Mouse (Mus musculus): ENCODE results near the gene Enpep.

Gene Enpep

DNA sequence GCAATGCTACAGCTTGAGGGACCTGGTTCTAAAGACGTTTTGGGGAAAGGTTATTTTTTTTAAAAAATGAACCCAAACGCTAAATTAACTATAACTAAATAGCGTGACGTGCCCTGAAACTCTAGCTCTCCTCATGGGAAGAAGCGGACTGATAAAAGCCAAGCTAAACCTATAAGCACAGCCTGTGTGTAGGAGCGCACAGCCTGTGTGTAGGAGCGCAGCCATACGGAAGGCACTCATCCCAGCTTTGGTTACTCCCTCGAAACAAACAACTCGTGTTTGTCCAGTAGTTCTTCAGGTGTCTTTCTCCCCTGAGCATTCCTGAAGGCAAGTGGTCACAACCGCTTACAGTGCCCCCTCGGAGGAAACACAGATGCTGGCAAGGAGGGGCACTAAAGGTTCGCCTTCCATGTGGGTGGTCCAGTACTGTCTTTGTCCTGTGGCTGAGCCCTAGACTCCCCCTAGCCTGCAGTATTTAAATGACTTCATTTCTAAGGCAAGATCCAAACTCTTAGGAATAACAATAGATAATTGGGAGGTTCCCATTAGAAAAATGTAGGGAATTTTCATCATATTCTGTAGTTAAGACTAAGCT lies 93.8 kb downstream of the Enpep start:
- no peak for DNase-seq (ENCODE audit: low read depth)

DNA sequence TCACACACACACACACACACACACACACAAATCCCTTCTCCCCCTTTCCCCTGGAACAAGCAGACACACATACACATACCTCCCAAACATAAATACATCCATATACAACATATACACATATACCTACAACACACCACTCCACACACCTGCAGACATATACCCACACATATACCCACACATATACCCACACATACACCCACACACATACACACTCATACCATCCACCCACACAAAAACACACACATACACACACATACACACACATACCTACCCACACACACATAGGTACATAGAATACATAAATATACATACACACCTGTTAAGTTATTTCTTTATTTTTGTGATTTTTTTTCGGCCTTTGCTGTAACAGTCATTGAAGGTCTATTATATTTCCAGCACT lies 94.5 kb downstream of the Enpep start:
- no peak for DNase-seq (ENCODE audit: low read depth)

DNA sequence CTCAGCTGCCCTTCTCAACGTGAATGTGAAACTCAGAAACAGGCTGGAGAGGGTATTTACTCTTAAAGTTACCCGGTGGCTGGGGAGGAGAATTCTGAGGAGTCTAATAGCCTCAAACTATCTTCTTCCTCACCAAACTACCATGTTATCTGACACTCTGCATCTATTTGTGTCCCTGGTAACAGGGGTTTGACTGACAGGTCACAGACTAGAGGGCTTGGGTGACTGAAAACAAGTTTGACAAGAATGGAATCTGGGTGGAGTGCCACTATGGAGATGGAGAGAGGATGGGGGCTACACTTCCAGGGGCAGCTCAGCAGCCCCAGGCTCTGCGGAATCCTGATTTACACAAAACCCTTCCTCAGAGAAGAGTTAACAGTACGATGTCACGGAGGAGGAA lies 105.2 kb downstream of the Enpep start:
- DNase-seq (ENCODE audit: low read depth): no peak

DNA sequence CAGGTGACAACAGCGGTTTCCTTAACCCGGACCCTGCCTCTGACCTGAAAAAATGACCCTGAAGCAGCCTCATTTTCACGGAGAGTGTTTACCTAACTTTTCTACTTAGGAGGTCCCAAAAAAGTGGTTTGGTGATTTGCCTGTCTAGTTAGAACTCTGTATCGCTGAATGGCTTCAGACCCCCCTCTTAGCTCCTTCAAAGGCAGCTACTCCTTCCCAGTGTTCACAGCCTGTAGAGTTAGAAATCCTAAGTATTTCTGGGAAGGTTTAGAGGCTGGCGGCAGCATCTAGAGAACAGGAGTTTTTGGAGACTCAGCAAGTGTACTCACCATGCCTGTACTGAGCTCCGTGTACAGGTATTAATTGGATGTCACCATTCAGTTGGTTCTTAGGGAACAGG lies 105.8 kb downstream of the Enpep start:
- no peak for DNase-seq (ENCODE audit: low read depth)

DNA sequence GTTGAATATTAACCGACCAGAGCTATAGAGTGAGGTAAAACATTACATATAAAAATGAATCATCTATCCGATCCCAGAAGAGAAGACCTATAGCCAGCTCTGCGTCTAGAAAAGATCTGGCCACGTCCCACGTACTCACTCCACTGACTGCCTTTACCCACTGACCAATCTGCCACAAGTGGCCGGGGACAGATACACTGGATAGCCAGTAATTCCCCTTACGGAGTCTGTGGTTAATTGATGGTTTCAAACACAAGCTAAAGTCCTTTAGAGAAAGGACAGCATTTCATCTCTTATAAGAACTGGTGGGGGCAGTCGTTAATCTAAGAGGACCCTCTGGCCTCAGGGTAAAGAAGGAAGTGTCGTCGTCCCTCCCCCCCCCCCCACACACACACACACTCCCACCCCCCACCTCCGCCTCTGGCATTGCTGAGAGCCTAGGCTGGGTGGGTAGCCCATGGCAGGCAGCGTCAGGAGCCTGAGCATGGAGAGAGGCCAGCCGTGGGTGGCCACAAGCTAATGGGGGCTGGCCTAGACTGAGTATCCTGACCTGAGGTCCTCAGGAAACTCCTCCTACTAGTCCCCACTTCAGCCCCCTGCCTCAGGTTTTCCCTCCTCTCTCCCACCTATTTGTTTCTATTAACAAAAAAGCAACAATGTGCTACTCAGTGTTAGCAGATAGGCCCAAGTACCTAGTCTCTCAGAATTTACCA lies 106.8 kb downstream of the Enpep start:
- DNase-seq (ENCODE audit: low read depth): no peak

DNA sequence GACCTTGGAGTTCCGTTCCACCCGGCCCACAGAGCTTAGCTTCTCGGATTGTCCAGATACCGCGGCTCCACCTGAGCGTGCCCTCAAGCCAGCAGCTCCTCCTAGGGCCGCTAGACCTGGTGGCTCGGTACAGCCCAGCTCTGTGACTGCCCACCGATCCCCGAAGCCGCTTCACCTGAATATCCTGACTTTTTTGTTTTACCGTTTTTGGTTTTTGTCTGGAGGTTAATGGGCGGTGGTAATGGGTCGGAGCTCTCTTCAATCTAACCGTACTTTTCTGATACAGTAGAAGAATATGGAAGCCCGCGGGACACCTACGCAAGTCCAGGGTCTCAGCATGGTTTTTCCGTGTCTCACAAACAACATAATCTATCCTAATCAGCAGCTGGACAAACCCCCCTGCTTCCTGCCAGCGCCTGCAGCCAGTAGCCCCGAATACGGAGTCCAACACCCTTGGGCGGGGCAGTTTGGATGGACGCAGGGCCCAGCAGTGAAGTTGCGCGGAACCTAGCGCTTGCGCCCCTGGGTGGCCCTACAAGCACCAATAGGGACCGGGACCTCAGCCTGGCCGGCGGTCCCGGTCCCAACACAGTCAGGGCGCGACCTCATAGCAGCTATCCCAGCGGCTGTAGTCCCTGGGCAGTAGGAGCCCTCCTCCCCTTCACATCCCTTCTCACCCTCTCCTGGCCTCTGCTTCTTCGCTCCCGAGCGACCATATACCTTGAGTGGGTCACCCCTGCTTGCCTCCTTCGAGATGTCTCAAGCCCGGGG lies 107.5 kb downstream of the Enpep start:
- DNase-seq (ENCODE audit: low read depth): no peak

DNA sequence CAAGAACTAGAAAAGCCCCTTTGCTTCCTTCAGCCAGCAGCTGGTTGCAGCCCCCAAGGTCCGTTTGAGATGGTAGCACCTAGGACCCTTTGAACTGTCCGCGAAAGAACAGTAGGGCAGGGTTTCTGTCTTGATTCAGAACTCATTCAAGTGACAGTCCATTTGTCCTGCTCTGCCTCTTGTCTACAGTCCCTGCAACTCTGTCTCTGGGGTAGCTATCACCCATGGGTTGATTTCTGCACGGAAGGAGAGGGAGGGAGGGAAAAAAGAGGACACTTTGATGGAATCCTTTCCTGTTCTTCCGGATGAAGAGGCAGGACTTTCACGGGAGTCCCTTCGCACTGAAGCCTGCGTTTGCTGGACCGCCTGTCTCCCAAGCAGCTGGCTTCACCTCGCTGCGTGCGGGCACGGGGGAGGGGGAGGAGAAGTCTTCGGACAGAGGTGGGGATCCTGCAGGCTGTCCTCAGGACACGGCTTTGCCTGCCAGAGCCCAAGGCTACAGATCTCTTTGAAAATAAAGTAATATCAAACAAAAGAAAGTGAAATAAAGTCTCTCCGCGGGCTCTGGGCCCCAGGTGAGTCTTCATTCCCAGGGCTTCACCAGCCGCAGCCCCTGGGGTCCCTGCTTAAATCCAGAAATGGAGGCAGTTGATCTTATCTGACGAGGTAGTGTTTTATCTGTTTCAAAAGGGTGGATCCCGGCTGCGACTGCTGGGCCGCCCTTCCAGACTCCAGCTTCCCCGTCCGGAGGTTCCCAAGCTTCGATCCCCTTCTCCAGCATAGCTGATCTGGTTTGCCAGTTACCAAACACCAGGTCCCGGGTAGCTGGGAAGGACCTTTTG lies 108.3 kb downstream of the Enpep start:
- no peak for DNase-seq (ENCODE audit: low read depth)

DNA sequence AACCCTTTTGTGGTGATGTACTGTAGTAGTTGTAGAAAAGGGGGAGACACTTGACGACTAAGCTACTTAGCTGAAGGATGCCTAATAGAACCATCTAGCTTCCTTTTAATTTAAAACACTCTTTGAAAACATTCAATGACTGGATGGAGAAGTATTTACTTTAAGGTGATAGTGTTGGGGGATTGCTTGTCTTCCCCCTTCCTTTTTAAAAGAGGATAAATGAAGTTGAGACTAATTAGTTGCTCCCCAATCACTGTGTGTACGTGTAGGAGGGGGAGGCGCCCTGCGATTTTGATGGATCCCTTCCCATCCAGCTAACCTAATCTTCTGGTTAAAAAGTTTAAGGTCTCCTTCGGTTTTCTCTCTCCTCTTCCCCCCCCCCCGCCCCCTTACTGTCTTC lies 109.1 kb downstream of the Enpep start:
- no peak for DNase-seq (ENCODE audit: low read depth)

DNA sequence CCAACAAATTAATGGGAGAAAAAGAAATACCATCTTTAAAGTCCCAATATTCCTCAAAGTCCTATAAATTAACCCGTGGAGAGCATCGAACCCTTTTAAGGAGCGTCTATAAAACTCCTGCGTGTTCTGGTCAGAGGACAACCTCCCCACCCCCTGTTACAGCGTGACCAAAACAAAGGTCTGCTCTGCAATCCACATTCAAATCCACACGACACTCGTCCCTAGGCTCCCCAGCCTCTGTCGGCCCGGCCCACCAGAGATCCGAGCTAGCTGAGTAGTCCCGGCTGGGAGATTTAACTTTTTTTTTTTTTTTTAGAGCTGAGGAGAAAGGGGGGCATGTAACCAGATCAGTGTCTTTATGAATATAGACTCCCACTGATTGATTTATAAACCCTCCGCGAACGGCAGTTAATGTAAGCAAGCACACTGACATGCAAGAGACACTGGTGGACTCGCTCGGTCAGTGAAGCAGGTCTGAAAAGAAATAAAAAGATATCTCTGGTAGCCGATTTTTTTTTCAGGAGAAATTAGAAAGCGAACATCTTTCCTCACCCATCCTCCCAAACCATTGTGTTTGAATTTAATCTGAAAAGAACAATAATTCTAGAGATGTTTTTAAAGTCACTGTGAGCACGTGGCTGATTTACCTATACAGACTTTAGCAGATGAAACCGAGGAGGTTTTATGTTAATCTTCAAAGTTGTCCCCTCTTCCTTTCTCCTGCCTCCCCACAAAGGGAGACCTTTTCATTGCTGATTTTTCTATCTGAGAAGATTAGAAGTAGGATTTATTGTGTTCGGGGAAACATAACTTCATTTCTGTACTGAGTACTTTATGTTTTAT lies 109.9 kb downstream of the Enpep start:
- no peak for DNase-seq (ENCODE audit: low read depth)

DNA sequence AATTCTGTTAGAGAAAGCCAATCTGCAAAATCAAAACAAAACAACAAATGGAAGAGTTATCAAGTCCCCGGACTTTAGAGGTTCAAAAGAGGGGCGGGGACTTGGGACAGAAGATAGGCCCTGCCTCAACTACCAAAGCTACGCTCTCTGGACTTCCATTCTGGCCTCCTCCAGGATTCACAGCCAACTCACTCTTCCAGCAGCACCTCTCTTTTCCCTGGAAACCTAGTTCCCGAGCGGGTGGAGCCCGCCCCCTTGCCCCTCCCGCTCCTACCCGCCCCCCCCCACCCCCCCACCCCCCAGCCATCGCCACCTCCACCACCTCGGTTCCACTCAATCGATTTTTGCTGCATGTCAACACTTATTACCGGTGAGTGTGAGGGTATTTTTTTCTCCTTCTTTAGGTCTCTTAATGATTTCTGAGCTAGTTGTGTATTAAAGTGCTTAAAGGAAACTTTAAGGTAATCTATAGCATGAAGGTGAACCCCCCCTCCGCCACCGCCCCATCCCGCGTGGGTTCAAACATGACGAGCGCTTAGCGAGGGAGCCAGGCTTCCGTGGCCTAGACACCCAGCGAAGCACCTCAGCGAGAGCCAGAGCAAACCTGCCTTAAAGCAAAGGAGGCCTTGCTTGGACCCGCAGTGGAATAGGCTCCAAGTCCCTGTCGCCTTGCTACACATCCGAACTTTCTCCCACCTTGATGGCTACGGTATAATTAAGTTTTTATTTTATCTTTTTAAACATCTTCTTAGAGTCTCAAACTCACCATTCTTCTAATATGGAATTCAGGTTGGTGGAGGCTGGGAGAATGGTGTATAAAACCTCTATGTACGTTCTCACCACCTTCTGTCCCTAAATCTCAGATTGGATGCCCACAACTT lies 110.9 kb downstream of the Enpep start:
- DNase-seq (ENCODE audit: low read depth): no peak

DNA sequence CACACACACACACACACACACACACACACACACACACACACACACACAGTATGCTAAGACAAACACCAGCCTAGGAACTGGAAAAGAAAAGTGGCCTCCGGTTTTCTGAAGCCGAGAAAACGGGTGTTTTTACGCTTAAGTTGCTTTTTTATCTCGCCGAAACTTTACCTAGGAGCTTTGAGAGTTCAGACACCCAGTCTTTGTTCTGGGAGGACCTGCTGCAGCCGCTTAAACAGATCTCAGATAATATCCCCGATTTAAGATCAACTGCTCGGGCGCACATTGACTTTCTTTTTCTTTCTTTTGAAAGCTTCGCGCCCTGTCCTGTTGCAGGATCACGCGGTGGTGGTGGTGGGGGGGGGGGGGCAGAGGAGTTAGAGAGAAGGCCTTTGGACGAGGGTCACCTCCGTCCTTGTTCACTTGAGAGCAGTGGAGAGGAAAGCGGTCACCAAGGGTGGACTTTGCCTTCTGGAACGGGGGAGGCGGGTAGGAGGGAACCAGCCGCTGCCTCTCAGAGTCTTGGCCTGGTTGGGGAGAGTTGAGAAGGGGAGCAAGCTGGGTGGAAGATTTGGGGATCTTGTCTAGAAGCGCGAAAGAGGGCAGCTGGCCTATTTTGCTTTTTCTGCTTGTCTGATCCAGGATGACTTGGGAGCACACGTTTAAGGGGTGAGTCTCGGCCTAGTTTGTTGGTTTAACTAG lies 111.7 kb downstream of the Enpep start:
- no peak for DNase-seq (ENCODE audit: low read depth)

DNA sequence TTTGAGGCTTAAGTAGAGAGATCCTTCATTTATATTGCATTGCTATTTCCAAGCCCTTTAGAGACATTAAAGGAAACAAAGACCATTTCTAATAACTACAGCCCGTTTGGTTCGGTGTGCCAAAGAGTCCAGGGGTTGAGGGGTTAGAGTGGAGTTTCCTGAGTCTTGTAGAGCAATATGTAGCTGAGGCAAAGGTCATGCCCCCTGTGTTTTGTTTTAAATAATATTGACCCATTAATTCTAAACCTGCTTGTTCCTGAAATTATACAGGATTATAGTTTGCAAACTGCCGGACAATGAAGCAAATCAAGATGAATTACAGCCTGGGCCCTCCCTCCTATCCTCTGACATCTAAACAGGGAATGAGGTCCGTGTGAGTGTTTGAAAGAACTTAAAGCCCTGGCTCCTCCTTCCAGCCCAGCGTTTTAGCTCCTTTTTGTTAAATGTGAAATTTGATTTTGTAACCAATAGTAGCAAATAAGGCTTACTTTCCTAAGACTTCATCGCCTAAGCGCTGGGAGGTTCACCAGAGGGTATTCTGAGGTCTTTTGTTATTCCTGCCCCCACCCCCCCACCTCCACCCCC lies 112.3 kb downstream of the Enpep start:
- no peak for DNase-seq (ENCODE audit: low read depth)
